Mouse (Mus musculus) kidney, embryonic 16.5 days (tissue): ENCODE measurements around the gene Wdr20. TPM values are rescaled to one million over a fixed set of nuclear protein-coding genes. Genes with fewer than 3 reads are reported as not detected.

Source experiments
- ATAC-seq: fragments of 200-750 bp; cut with Nextera tagmentation; 2 replicates; pipeline ENCODE4 v1.8.0; 2017; ENCODE audit warnings: moderate TSS enrichment; ENCODE audit not compliant: low FRiP score, low TSS enrichment
- H3K27ac ChIP-seq: fragments of 300-500 bp; sonication (generic); 2 replicates; pipeline ENCODE4 v1.5.1; 2014; ENCODE audit warnings: low read length
- H3K27me3 ChIP-seq: fragments of 300-500 bp; sonication (generic); 2 replicates; pipeline ENCODE4 v1.6.1; 2014; ENCODE audit warnings: low read length, control low read depth, mixed read lengths; ENCODE audit not compliant: insufficient read depth
- H3K36me3 ChIP-seq: fragments of 300-500 bp; sonication (generic); 2 replicates; pipeline ENCODE4 v1.6.1; 2014; ENCODE audit warnings: low read length, control low read depth, mixed read lengths; ENCODE audit not compliant: insufficient read depth
- H3K4me1 ChIP-seq: fragments of 300-500 bp; sonication (generic); 2 replicates; pipeline ENCODE4 v1.6.1; 2014; ENCODE audit warnings: low read length, control low read depth, mixed read lengths; ENCODE audit not compliant: insufficient read depth
- H3K4me2 ChIP-seq: fragments of 300-500 bp; sonication (generic); replicated peaks from 2 replicates; pipeline ENCODE4 v1.6.1; 2014; ENCODE audit warnings: low read depth, low read length
- H3K4me3 ChIP-seq: fragments of 300-500 bp; sonication (generic); 2 replicates; pipeline ENCODE4 v1.5.1; 2014; ENCODE audit warnings: mild to moderate bottlenecking, low read length
- H3K9ac ChIP-seq: fragments of 300-500 bp; sonication (generic); replicated peaks from 2 replicates; pipeline ENCODE4 v1.6.1; 2014; ENCODE audit warnings: low read length
- H3K9me3 ChIP-seq: fragments of 300-500 bp; sonication (generic); 2 replicates; pipeline ENCODE4 v1.6.1; 2016; ENCODE audit warnings: low read length, control low read depth
- WGBS: fragments of 180-500 bp; shearing (Covaris S2); extraction: QIAGEN DNeasy Blood & Tissue Kit; methylation state at CpG from one replicate; pipeline ENCODE4 v1.1.7; 2014; 5-methylcytosine and 5-hydroxymethylcytosine counted together
- polyA plus RNA-seq: library from polyadenylated mRNA; unstranded; fragments of >200 nt; fragmentation: Nextera tagmentation; extraction: Ambion mirVana; gene quantifications from 2 replicates; pipeline ENCODE4 v1.2.1, GENCODE M21; 2015

Gene Wdr20
- polyA plus RNA-seq, 1 experiment from 2014 or later, result 24.8 TPM

DNA sequence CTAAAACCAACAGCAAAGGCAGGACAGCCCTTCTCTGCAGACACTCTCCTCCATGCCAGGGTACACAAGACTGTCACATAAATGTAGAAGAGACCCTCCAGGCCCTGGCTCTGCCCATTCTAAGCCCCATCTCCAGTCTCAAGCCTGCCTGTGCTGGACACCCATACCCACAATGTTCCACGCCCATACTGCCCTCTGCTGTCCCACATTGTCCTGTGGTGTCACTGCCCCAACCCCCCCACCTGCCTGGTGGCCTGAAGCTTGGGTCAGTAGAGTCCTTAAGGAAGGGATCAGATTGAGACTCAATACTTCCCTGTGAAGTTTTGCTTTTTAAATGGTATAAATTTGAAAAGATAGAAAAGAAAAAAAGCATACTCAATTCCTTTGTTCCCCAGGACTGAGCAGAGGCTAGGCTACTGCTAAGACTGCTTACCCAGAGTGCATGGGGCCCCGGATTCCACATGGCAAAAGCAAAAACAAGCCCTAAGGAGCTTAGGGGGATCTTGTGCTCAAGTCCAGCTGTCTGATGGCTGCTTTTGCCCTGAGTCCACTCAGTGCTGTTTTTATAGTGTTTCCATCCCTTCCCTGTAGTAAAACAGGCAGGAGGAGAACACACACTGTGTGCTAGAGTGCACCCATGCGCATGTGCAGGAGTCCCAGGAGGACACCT lies 68.7 kb downstream of the Wdr20 start:
- ATAC-seq, result no peak
- H3K4me1 ChIP-seq, result 0 out of 2 replicates have a peak, but pooled peaks cover 5% of the 10 kb centered on the region
- H3K27ac ChIP-seq, result no peak overlapping the region
- H3K4me2 ChIP-seq, result no peak overlapping the region
- no peak overlapping the region for H3K9ac ChIP-seq
- no peak overlapping the region for H3K4me3 ChIP-seq
- 82% methylated on average over 3 of the region's 3 CpGs for WGBS
- no peaks in the 10 kb centered on the region for H3K9me3 ChIP-seq
- 0 out of 2 replicates have a peak, but pooled peaks cover 3% of the 10 kb centered on the region for H3K36me3 ChIP-seq
- H3K27me3 ChIP-seq, result no peaks in the 10 kb centered on the region

DNA sequence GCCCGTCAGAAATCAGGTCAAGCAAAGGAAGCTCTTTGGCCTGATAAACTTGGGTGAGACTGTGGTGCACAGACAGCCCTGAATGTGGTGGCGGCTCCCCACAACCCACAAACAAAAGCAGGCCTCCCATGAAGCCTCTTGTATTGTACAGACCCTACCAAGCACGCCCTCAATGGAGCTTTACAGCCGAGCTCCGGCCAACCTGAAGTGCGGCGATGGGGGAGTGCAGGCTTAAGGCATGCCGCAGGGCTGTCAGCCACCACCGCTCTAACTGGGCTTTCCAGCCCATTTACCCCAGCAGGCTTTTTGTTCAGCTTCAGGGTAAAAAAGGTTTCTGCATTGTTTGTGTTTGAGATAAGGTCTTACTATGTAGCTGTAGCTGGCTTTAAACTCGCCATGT lies 70.7 kb downstream of the Wdr20 start:
- H3K36me3 ChIP-seq, result 0 out of 2 replicates have a peak, but pooled peaks cover 3% of the 10 kb centered on the region
- H3K9me3 ChIP-seq, result no peaks in the 10 kb centered on the region
- H3K27me3 ChIP-seq, result no peaks in the 10 kb centered on the region
- WGBS, result 66% methylated on average over 10 of the region's 10 CpGs
- no peak overlapping the region for H3K9ac ChIP-seq
- ATAC-seq, result 0 out of 2 replicates have a peak, but pooled peaks have one; percentile 11
- H3K4me1 ChIP-seq, result 0 out of 2 replicates have a peak, but pooled peaks cover 5% of the 10 kb centered on the region
- H3K27ac ChIP-seq, result peak overlapping the region; percentile 22; the same call in 1 of the 2 replicates
- H3K4me3 ChIP-seq, result no peak overlapping the region
- H3K4me2 ChIP-seq, result no peak overlapping the region

- peak; percentile 54 for ATAC-seq
Observed at GRCm38 (mm10) chr12:110808848-110809247, 71.1 kb downstream of the Wdr20 start.

DNA sequence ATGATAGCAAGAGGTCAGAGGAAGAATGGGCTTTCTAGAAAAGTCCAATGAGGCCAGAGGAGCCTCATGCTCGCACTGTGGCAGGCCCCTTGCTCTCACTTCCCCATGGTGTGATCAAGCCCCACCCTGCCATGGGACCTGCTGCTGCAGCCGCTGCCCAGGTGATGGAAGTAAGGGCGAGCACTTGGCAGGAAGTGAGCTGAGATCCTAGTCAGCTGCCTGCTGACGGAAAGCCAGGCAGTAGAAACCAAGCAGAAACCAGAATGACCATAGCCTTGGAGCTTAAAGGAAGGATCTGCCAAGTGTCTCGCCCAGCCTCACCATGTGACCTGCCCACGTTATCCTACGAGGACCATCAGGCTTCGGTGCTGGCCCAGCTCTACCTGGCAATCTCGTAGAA lies 75.4 kb downstream of the Wdr20 start:
- no peak for ATAC-seq
- Histone ChIP-seq H3K27me3 (no peaks in the 10 kb centered on the region), H3K4me3 (no peak overlapping the region), H3K36me3 (no peaks in the 10 kb centered on the region), H3K9ac (no peak overlapping the region), H3K9me3 (no peaks in the 10 kb centered on the region), H3K4me2 (no peak overlapping the region), H3K4me1 (0 out of 2 replicates have a peak, but pooled peaks cover 5% of the 10 kb centered on the region), H3K27ac (no peak overlapping the region)
- 87% methylated on average over 9 of the region's 9 CpGs for WGBS

More at GRCm38 (mm10) chr12:110808848-110809247, 71.1 kb downstream of the Wdr20 start:
- Histone ChIP-seq H3K27me3 (no peaks in the 10 kb centered on the region), H3K9ac (no peak overlapping the region), H3K9me3 (no peaks in the 10 kb centered on the region), H3K4me3 (no peak overlapping the region), H3K4me2 (no peak overlapping the region), H3K4me1 (0 out of 2 replicates have a peak, but pooled peaks cover 5% of the 10 kb centered on the region), H3K36me3 (0 out of 2 replicates have a peak, but pooled peaks cover 3% of the 10 kb centered on the region), H3K27ac (peak overlapping the region; percentile 22; the same call in 1 of the 2 replicates)
- WGBS, result 79% methylated on average over 5 of the region's 5 CpGs

GRCm38 (mm10) chr12:110813624-110814023 lies 75.9 kb downstream of the Wdr20 start:
- no peak for ATAC-seq
- Histone ChIP-seq H3K27ac (no peak overlapping the region), H3K9me3 (no peaks in the 10 kb centered on the region), H3K36me3 (no peaks in the 10 kb centered on the region), H3K27me3 (no peaks in the 10 kb centered on the region), H3K4me1 (0 out of 2 replicates have a peak, but pooled peaks cover 5% of the 10 kb centered on the region), H3K9ac (no peak overlapping the region), H3K4me3 (no peak overlapping the region), H3K4me2 (no peak overlapping the region)
- 94% methylated on average over 6 of the region's 6 CpGs for WGBS

DNA sequence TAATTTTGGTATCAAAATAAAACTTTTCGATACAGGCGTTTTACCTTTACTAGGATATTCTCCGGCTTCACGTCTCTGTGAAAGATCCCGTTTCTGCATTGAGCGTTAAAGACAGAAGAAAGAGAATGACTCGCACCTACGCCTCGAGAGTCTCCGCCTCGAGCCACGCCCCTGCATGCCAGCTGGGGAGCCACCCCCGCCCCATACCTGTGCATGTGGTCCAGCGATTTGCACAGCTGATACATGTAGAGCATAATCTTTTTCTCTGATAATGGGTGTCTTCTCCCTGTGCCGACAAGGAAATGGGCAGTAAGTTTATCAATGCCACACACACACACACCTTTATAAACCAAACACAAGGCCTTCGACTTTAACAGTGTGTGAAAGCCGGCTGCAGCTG lies 77.2 kb downstream of the Wdr20 start:
- Histone ChIP-seq H3K4me3 (no peak overlapping the region), H3K4me1 (no peaks in the 10 kb centered on the region), H3K9ac (no peak overlapping the region), H3K27ac (no peak overlapping the region), H3K9me3 (no peaks in the 10 kb centered on the region), H3K4me2 (no peak overlapping the region), H3K36me3 (no peaks in the 10 kb centered on the region), H3K27me3 (no peaks in the 10 kb centered on the region)
- WGBS, result 74% methylated on average over 17 of the region's 17 CpGs
- ATAC-seq, result no peak

- H3K4me2 ChIP-seq, result no peak overlapping the region
- no peaks in the 10 kb centered on the region for H3K9me3 ChIP-seq
- no peak overlapping the region for H3K27ac ChIP-seq
- no peaks in the 10 kb centered on the region for H3K4me1 ChIP-seq
- no peaks in the 10 kb centered on the region for H3K27me3 ChIP-seq
- no peak overlapping the region for H3K9ac ChIP-seq
- WGBS, result 89% methylated on average over 2 of the region's 2 CpGs
- H3K36me3 ChIP-seq, result no peaks in the 10 kb centered on the region
- ATAC-seq, result no peak
- H3K4me3 ChIP-seq, result no peak overlapping the region
Observed at GRCm38 (mm10) chr12:110816833-110817232, 79.1 kb downstream of the Wdr20 start.

DNA sequence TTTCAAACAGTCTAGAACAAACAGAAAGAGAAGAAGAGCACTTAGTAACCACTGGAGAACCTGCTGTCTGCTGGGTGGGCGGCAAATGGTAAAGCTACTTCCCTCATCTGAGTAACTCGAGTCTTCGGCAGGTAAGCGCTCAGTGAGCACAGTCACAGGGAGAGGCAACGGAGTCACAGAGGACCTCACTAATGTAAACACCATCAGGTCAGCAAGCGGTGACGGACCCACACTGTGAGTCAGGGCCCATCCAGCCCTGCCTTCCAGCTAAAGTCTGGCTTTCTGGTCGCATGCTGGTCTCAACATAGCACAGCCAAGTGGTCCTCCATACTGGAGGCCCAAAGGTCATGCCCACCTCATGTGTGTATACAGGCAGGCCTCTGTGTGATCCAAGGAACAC lies 81.6 kb downstream of the Wdr20 start:
- no peaks in the 10 kb centered on the region for H3K36me3 ChIP-seq
- no peak overlapping the region for H3K9ac ChIP-seq
- H3K27me3 ChIP-seq, result no peaks in the 10 kb centered on the region
- ATAC-seq, result no peak
- H3K27ac ChIP-seq, result no peak overlapping the region
- no peak overlapping the region for H3K4me2 ChIP-seq
- H3K4me1 ChIP-seq, result no peaks in the 10 kb centered on the region
- H3K9me3 ChIP-seq, result no peaks in the 10 kb centered on the region
- H3K4me3 ChIP-seq, result no peak overlapping the region
- 73% methylated on average over 8 of the region's 8 CpGs for WGBS

DNA sequence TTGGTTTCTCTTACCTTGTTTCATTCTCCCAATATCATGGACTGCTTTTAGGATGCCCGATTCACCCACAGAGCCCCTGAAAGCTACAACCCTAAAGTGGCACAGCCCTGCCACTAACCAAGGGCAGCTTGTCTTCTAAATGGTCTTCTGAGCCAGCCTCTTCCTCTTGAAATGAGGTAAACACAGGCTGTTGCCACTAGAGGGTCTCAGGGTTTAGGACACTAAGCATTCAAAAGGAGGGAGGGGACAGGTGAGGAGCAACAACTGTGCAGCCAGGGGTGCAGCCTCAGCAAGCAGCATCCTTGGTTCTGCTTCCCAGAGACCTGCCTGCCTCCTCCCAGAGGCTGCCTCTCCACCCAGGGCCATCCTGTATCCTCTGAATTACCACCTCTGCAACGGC lies 84.0 kb downstream of the Wdr20 start:
- no peaks in the 10 kb centered on the region for H3K9me3 ChIP-seq
- no peaks in the 10 kb centered on the region for H3K27me3 ChIP-seq
- no peaks in the 10 kb centered on the region for H3K4me1 ChIP-seq
- H3K4me3 ChIP-seq, result no peak overlapping the region
- H3K27ac ChIP-seq, result no peak overlapping the region
- H3K9ac ChIP-seq, result no peak overlapping the region
- 64% methylated on average over 2 of the region's 2 CpGs for WGBS
- no peak overlapping the region for H3K4me2 ChIP-seq
- H3K36me3 ChIP-seq, result no peaks in the 10 kb centered on the region
- no peak for ATAC-seq

- Histone ChIP-seq H3K4me2 (no peak overlapping the region), H3K9me3 (no peaks in the 10 kb centered on the region), H3K36me3 (no peaks in the 10 kb centered on the region), H3K4me1 (no peaks in the 10 kb centered on the region), H3K9ac (no peak overlapping the region), H3K27ac (no peak overlapping the region), H3K4me3 (no peak overlapping the region), H3K27me3 (no peaks in the 10 kb centered on the region)
- no peak for ATAC-seq
- 84% methylated on average over 7 of the region's 7 CpGs for WGBS
Observed at GRCm38 (mm10) chr12:110822366-110822765, 84.6 kb downstream of the Wdr20 start.
